Mouse (Mus musculus) hindbrain, embryonic 16.5 days (tissue): ENCODE results near the gene 1700010B08Rik. TPM values are rescaled to one million over a fixed set of nuclear protein-coding genes. Genes with fewer than 3 reads are reported as not detected.

Experiments
- ATAC-seq: fragments of 200-750 bp; cut with Nextera tagmentation; 2 replicates; pipeline ENCODE4 v1.8.0; 2017; ENCODE audit warnings: moderate TSS enrichment, moderate library complexity
- H3K27ac ChIP-seq: fragments of 300-500 bp; sonication (generic); 2 replicates; pipeline ENCODE4 v1.5.1; 2014; ENCODE audit warnings: low read depth, mild to moderate bottlenecking, control low read depth, low read length, moderate library complexity
- H3K27me3 ChIP-seq: fragments of 300-500 bp; sonication (generic); replicated peaks from 2 replicates; pipeline ENCODE4 v1.6.1; 2014; ENCODE audit warnings: low read length; ENCODE audit not compliant: control insufficient read depth, insufficient read depth
- H3K36me3 ChIP-seq: fragments of 300-500 bp; sonication (generic); 2 replicates; pipeline ENCODE4 v1.6.1; 2014; ENCODE audit warnings: mild to moderate bottlenecking, low read length, moderate library complexity, mixed read lengths; ENCODE audit not compliant: control insufficient read depth, insufficient read depth
- H3K4me1 ChIP-seq: fragments of 300-500 bp; sonication (generic); 2 replicates; pipeline ENCODE4 v1.6.1; 2014; ENCODE audit warnings: low read depth, low read length; ENCODE audit not compliant: control insufficient read depth, insufficient read depth
- H3K4me2 ChIP-seq: fragments of 300-500 bp; sonication (generic); 2 replicates; pipeline ENCODE4 v1.6.1; 2014; ENCODE audit warnings: mild to moderate bottlenecking, low read length, control low read depth, moderate library complexity
- H3K4me3 ChIP-seq: fragments of 300-500 bp; sonication (generic); 2 replicates; pipeline ENCODE4 v1.5.1; 2014; ENCODE audit warnings: mild to moderate bottlenecking, low read length, control low read depth, moderate library complexity
- H3K9ac ChIP-seq: fragments of 300-500 bp; sonication (generic); 2 replicates; pipeline ENCODE4 v1.6.1; 2014; ENCODE audit warnings: low read depth, mild to moderate bottlenecking, control low read depth, low read length, moderate library complexity
- H3K9me3 ChIP-seq: fragments of 300-500 bp; sonication (generic); 2 replicates; pipeline ENCODE4 v1.6.1; 2014; ENCODE audit warnings: mild to moderate bottlenecking, low read length, moderate library complexity; ENCODE audit not compliant: control insufficient read depth
- WGBS: fragments of 180-500 bp; shearing (Covaris S2); extraction: QIAGEN DNeasy Blood & Tissue Kit; methylation state at CpG from one replicate; pipeline ENCODE4 v1.1.7; 2014; 5-methylcytosine and 5-hydroxymethylcytosine counted together
- polyA plus RNA-seq: library from polyadenylated mRNA; unstranded; fragments of >200 nt; fragmentation: Nextera tagmentation; extraction: Ambion mirVana; gene quantifications from 2 replicates; pipeline ENCODE4 v1.2.1, GENCODE M21; 2015

1700010B08Rik gene
- polyA plus RNA-seq, 1 experiment from 2014 or later, result not detected

DNA sequence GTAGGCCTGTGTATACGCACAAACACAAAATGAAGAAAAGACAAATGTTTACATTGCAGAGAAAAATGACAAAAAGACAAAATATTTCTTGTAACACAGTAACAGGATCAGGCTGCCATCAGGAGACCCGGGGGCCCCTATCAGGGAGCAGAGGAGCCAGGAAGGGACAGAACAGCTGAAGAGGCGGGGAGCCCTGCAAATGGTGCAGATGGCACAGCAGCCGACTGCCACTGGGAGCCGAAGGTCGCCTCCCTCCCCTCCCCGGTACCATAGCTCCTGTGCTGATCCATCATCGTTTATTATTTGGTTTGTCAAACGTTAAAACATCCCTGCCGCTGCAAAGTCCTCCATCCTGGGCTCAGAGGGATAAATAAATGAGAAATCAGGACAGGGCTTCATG is 6.6 kb upstream of the 1700010B08Rik start:
- no peaks in the 10 kb centered on the region for H3K27me3 ChIP-seq
- peak; percentile 48; the same call in 1 of the 2 replicates for ATAC-seq
- H3K9ac ChIP-seq, result peak overlapping the region; percentile 3; the same call in 1 of the 2 replicates
- WGBS, result 34% methylated on average over 9 of the region's 10 CpGs
- no peak overlapping the region for H3K4me3 ChIP-seq
- H3K9me3 ChIP-seq, result no peaks in the 10 kb centered on the region
- H3K4me1 ChIP-seq, result peaks cover 9% of the 10 kb centered on the region
- no peak overlapping the region for H3K4me2 ChIP-seq
- 0 out of 2 replicates have a peak, but pooled peaks cover 3% of the 10 kb centered on the region for H3K36me3 ChIP-seq
- H3K27ac ChIP-seq, result no peak overlapping the region

GRCm38 (mm10) chr2:173713241-173713640 is 6.0 kb upstream of the 1700010B08Rik start:
- 76% methylated on average over 4 of the region's 4 CpGs for WGBS

DNA sequence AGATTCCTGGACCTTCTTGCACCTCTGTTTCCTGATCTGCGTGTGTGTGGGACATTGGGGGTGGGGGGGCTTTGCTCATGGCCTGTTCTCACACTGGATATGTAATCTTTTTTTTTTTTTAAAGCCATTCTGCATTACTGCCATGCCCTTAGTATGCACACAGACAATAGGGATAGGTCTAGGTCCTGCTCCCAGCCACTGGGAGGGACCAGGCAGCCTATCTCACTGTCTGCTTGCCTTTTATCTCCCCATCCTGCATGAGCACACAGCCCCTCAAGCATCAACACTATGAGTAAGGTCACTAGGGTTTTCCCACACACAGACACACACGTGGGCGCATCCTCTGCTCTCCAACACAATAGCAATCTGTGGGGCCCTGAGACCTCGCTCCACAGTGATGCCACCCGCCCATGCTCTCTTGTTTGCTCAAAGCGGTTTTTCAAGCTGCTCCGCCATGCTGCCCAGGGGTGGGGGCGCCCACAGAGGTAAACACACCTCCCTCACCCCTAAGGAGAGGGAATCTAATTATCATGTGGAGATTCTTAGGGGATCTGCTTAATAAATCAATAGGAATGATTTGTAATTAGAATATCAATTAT is 4.5 kb upstream of the 1700010B08Rik start:
- no peaks in the 10 kb centered on the region for H3K27me3 ChIP-seq
- no peak overlapping the region for H3K27ac ChIP-seq
- peaks cover 9% of the 10 kb centered on the region for H3K4me1 ChIP-seq
- no peak overlapping the region for H3K4me2 ChIP-seq
- 28% methylated on average over 8 of the region's 8 CpGs for WGBS
- no peak overlapping the region for H3K4me3 ChIP-seq
- no peak; the same call in 1 of the 2 replicates for ATAC-seq
- peak overlapping the region; percentile 8; the same call in 1 of the 2 replicates for H3K9ac ChIP-seq
- no peaks in the 10 kb centered on the region for H3K36me3 ChIP-seq
- no peaks in the 10 kb centered on the region for H3K9me3 ChIP-seq

More at GRCm38 (mm10) chr2:173713241-173713640, 6.0 kb upstream of the 1700010B08Rik start:
- no peaks in the 10 kb centered on the region for H3K27me3 ChIP-seq
- ATAC-seq, result no peak
- no peak overlapping the region for H3K9ac ChIP-seq
- 0 out of 2 replicates have a peak, but pooled peaks cover 3% of the 10 kb centered on the region for H3K36me3 ChIP-seq
- peaks cover 9% of the 10 kb centered on the region for H3K4me1 ChIP-seq
- H3K4me3 ChIP-seq, result no peak overlapping the region
- H3K4me2 ChIP-seq, result no peak overlapping the region
- H3K27ac ChIP-seq, result no peak overlapping the region
- H3K9me3 ChIP-seq, result no peaks in the 10 kb centered on the region

GRCm38 (mm10) chr2:173716966-173717365 is 2.2 kb upstream of the 1700010B08Rik start:
- Histone ChIP-seq H3K4me3 (no peak overlapping the region), H3K27me3 (no peaks in the 10 kb centered on the region), H3K9ac (no peak overlapping the region), H3K27ac (no peak overlapping the region), H3K4me2 (no peak overlapping the region), H3K4me1 (peaks cover 7% of the 10 kb centered on the region), H3K36me3 (no peaks in the 10 kb centered on the region), H3K9me3 (no peaks in the 10 kb centered on the region)
- WGBS, result 83% methylated on average over 5 of the region's 5 CpGs
- no peak for ATAC-seq

- Histone ChIP-seq H3K4me1 (no peaks in the 10 kb centered on the region), H3K4me2 (no peak overlapping the region), H3K4me3 (no peak overlapping the region), H3K9ac (no peak overlapping the region), H3K36me3 (no peaks in the 10 kb centered on the region), H3K27ac (no peak overlapping the region), H3K27me3 (no peaks in the 10 kb centered on the region), H3K9me3 (no peaks in the 10 kb centered on the region)
- WGBS, result 73% methylated on average over 11 of the region's 11 CpGs
- no peak for ATAC-seq
These were observed 3.1 kb downstream of the 1700010B08Rik start for GRCm38 (mm10) chr2:173722251-173722857.

- ATAC-seq, result no peak
These were observed 5.2 kb downstream of the 1700010B08Rik start for GRCm38 (mm10) chr2:173724382-173724781.

GRCm38 (mm10) chr2:173724940-173725807 is 6.0 kb downstream of the 1700010B08Rik start:
- Histone ChIP-seq H3K27ac (no peak overlapping the region), H3K4me2 (no peak overlapping the region), H3K4me1 (peaks cover under 1% of the 10 kb centered on the region; the same call in 1 of the 2 replicates), H3K9me3 (no peaks in the 10 kb centered on the region), H3K9ac (no peak overlapping the region), H3K4me3 (no peak overlapping the region), H3K36me3 (no peaks in the 10 kb centered on the region), H3K27me3 (no peaks in the 10 kb centered on the region)
- 35% methylated on average over 15 of the region's 15 CpGs for WGBS
- ATAC-seq, result no peak

More at GRCm38 (mm10) chr2:173724382-173724781, 5.2 kb downstream of the 1700010B08Rik start:
- Histone ChIP-seq H3K4me3 (no peak overlapping the region), H3K9me3 (no peaks in the 10 kb centered on the region), H3K4me2 (no peak overlapping the region), H3K36me3 (no peaks in the 10 kb centered on the region), H3K27ac (no peak overlapping the region), H3K4me1 (no peaks in the 10 kb centered on the region), H3K27me3 (no peaks in the 10 kb centered on the region), H3K9ac (no peak overlapping the region)
- WGBS, result 26% methylated on average over 14 of the region's 14 CpGs

- Histone ChIP-seq H3K4me1 (peaks cover 7% of the 10 kb centered on the region), H3K27me3 (no peaks in the 10 kb centered on the region), H3K4me3 (no peak overlapping the region), H3K27ac (no peak overlapping the region), H3K4me2 (no peak overlapping the region), H3K9me3 (no peaks in the 10 kb centered on the region), H3K36me3 (no peaks in the 10 kb centered on the region), H3K9ac (no peak overlapping the region)
- WGBS, result 80% methylated on average over 4 of the region's 4 CpGs
- ATAC-seq, result no peak
These were observed 6.6 kb downstream of the 1700010B08Rik start for GRCm38 (mm10) chr2:173725819-173726218.
